Mouse (Mus musculus) adrenal gland, postnatal 14 days (tissue): ENCODE data around the gene Amz1. TPM values are rescaled to one million over a fixed set of nuclear protein-coding genes. Genes with fewer than 3 reads are reported as not detected.

Source experiments
- DNase-seq: peaks from one replicate; pipeline ENCODE4 v3.0.0; 2021; ENCODE audit warnings: mixed read lengths
- long read RNA-seq, 2 experiments: library from polyadenylated mRNA; stranded (forward); transcript quantifications; one replicate each; pipeline ENCODE4 v2.0.0; 2021
- total RNA-seq: library from RNA; stranded (reverse); gene quantifications from 2 replicates; pipeline ENCODE4 v1.2.3, GENCODE M21; 2021

Amz1 gene
- total RNA-seq: 0.53 and 0.85 TPM in 2 replicates
- long read RNA-seq, experiment 1: 0 reads
- long read RNA-seq, experiment 2: 0 reads

DNA sequence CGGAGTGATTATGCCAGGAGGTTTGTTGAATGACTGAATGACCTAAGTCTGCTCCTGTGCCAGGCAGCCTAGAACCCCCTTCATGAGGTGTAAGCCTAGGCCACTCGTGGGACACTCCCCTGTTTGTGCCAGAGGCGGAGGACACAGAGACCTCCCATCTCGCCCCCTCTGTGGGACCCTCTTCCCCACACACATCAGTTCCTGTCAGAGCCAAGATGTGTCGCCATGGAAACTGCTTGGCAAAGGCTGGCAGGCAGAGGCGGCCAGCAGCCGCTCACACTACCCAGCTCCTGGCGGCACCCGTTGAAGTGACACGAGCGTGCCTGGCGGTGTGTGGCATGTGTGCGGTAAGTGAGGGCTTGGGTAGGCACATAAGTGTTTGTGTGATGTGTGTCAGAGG lies at the start of gene Amz1:
Amz1 (plus strand) TSS at position 306 of the 400 bp plus-strand sequence.
- no peak for DNase-seq

DNA sequence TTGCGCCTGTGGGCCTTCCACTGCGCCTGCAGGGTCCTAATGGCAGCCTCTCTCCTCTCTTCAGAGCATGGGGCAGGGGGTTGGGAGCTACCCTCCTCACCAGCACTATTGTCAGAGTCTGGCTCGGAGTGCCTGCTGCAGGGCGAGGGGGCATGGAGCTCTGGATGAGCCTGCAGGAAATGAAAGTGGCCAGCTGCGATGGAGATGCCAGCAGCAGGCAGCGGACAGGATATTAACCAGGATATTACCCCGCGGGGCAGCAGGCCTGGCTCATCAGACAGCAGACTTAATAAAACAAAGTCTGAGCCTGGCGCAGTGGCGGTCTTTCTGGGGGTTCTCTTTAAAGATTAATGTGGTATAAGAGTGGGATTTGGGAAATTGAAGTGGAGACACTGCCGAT lies 48.8 kb upstream of the Amz1 start:
- DNase-seq: peak; percentile 35

GRCm38 (mm10) chr5:140675640-140676039 lies 48.3 kb upstream of the Amz1 start:
- no peak for DNase-seq

- DNase-seq: no peak
Observed at GRCm38 (mm10) chr5:140677137-140677536, 46.8 kb upstream of the Amz1 start.

- DNase-seq: peak; percentile 59
Observed at GRCm38 (mm10) chr5:140680051-140680450, 43.9 kb upstream of the Amz1 start.

- DNase-seq: no peak
Observed at GRCm38 (mm10) chr5:140680950-140681349, 43.0 kb upstream of the Amz1 start.

DNA sequence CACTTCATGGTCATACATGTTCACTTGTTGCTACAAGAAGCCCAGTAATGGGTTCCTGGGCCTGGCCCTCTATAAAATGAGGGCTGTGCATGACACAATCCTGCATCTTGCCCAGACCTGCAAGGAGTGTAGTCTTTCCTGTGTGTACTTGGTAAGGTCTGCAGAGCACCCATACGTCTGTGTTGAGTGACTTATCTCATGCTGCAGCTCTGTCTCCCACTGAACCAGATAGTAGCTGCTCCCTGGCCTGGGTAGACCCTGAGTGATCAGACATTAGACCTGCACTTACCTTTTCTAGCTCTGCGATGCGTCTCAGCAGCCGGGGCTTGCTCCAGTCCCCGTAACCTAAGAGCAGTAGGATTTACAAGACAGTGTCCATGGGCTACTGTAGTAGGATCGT lies 41.8 kb upstream of the Amz1 start:
- DNase-seq: no peak

- DNase-seq: peak; percentile 63
Observed at GRCm38 (mm10) chr5:140684343-140685148, 39.4 kb upstream of the Amz1 start.

DNA sequence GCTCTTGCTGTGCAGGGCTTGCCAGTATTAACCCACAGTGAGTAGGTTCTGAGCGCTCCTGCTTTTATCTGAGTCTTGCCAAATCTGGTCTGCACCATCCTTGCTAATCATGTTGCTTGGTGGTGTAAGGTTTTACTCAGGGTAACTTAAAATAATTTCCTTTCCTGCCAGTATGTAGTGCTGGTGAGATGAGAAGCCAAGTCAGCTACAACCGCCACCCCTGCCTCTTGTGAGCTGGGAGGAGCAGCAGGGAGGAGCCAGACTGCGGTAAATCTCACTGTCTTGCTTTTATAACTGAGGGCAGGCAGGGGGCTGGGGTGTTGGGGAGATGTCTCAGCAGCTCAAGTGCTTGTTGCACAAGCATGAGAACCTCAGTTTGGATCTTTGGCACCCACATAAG lies 35.5 kb upstream of the Amz1 start:
- no peak for DNase-seq

GRCm38 (mm10) chr5:140695987-140696386 lies 27.9 kb upstream of the Amz1 start:
- no peak for DNase-seq

DNA sequence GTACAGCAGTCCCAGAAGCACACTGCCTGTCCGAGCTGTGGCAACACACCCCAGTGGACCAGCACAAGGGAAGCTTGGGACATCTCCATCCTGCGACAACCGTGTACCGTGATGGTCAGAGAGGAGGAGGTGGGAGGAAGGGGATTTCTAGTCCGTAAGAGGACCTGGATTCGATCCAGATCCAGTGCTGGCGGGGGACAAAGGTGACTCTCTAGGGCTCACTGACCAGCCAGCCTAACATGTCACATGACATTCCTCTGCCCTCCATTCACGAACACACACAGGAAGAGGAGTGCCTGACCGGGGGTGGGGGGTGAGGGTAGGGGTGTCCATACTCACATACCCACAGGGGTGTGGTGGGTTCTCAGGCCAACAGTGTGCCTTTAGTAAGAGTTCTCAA lies 24.2 kb upstream of the Amz1 start:
- no peak for DNase-seq

- DNase-seq: no peak
Observed at GRCm38 (mm10) chr5:140701661-140702060, 22.3 kb upstream of the Amz1 start.

GRCm38 (mm10) chr5:140702103-140702513 lies 21.8 kb upstream of the Amz1 start, which contains the start of gene Iqce:
Gene Iqce (minus strand): TSS chr5:140702378.
- DNase-seq: peak; percentile 98

DNA sequence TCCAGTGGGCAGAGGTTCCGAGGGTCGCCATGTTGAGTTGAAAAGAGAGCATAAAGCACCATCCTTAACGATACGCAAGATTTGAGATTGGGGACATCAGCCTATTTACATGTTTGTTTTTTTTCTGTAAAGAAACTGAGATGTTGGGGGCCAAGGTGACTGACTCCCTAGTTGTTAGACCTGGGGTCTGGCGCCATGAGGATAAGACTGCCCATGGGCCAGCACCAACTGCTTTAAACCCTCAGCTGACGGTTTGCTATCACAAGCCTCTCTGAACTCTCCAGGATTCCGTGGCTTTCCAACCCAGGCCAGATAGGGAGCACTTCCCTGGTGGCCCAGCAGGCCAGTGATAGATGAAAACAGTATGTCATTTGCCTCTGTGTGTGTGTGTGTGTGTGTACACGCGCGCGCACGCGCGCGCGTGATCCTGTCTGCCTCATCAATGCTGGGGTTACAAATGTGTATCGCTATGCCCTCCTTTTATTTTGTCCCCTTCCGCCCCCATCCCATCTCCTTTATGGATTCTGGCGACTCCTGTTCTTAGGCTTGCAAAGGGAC lies 21.2 kb upstream of the Amz1 start:
- no peak for DNase-seq

- DNase-seq: no peak
Observed at GRCm38 (mm10) chr5:140703480-140704377, 20.2 kb upstream of the Amz1 start.

GRCm38 (mm10) chr5:140704378-140705251 lies 19.3 kb upstream of the Amz1 start, which contains the start of gene Brat1:
Gene Brat1 (plus strand): TSS chr5:140705011.
- peak; percentile 100 for DNase-seq

DNA sequence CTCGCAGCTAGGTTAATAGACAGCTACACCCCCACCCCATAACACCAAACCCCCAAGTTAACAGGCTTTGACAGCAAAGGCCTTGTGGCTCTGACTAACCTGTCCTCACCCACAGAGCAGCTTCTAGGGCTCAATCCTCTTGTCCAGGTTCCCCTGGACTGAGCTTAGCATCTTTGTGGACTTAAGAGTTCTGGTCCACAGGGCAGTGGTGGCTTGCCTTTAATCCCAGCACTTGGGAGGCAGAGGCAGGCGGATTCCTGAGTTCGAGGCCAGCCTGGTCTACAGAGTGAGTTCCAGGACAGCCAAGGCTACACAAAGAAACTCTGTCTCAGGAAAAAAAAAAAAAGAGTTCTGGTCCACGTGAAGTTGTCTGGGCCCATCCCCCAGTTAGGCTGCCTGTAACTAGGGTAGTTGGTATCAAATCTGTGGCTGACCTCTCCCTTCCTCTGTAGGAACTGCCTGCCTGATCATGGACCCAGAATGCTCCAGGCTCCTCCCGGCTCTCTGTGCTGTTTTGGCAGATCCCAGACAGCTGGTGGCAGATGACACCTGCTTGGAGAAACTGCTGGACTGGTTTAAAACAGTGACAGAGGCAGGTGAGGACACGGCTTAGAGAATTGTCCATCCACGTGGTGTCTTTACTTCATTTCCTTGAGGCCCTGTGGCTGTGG lies 18.3 kb upstream of the Amz1 start:
- DNase-seq: no peak

DNA sequence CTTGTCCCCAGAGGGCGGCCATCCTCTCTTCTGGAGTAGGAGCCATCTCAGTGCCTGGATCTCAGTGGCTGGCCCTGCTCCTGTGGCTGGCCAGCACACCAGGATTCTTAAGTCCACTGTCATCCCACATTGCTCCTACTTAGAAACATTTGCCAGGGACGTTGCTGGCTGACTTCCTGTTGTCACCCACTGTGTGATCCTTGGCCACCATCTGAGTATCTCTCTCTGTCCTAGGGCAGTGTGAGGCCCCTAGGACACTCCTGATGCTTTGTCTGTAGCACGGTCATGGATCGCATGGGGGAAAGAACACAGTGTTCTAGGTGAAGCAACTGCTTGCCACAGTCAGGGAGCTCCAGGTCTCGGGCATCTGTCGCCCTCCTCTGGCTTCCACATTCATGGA lies 13.6 kb upstream of the Amz1 start:
- DNase-seq: no peak

DNA sequence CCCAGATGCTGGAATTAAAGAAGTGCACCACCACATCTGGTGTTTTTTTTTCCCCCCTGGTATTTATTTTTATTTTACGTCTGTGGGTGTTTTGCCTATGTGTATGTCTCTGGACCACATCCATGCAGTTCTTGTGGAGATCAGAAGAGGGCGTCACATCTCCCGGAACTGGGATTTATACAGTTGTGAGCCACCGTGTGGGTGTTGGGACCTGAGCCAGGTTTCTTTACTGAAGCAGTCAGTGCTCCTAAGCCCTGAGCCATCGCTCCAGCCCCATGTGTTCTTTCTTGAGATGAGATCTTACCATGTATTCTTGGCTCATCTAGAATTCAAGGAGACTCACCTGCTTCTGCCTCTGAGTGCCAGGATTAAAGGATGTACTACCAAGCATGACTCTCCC lies 12.9 kb upstream of the Amz1 start:
- no peak for DNase-seq

- no peak for DNase-seq
Observed at GRCm38 (mm10) chr5:140720773-140721172, 3.2 kb upstream of the Amz1 start.

GRCm38 (mm10) chr5:140722121-140722520 lies 1.8 kb upstream of the Amz1 start:
- DNase-seq: no peak
